Mouse (Mus musculus) bone marrow macrophage, adult 2 months (primary cell): ENCODE results near the gene Scpep1.

Experiments
- CTCF ChIP-seq: IDR thresholded peaks from 2 replicates; pipeline ENCODE4 v1.5.1; 2012; ENCODE audit warnings: low read depth, mild to moderate bottlenecking, low read length, moderate library complexity
- POLR2A ChIP-seq: IDR thresholded peaks from 2 replicates; pipeline ENCODE4 v1.6.1; 2012; ENCODE audit warnings: mild to moderate bottlenecking, low read depth, low read length, borderline replicate concordance

DNA sequence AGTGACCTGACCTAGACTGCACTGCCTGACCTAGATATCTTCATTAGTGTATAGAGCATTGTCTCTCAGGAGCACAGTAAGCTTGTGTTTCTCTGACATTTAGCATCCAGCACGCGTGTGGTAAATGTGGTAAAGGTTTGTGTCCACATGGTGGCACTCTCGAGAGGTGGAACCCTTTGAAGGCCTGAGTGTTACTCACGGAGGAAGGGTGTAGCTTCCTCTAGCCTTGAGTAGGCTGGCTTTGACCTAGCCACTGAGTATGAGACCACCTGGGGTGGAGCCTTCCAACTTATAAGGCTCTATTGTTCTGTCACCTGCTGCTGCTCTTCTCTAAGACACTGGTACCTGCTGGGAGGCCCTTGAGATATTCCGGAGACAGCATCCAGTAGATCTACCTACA is 38.4 kb upstream of the Scpep1 start:
- TF ChIP-seq POLR2A, result no peak
- no peak for TF ChIP-seq CTCF
